Mouse (Mus musculus) testis, postnatal 10 days (tissue): ENCODE measurements at regions not wholly inside any gene's neighbourhood (a gene's known extent, or its start where the extent isn't known, plus 50 kb on each side); places are given as distances from the start of the nearest gene placed in this dataset.

Source experiments
- DNase-seq: peaks from one replicate; pipeline ENCODE4 v3.0.0; 2021; ENCODE audit warnings: low spot score

- DNase-seq: no peak
Observed at GRCm38 (mm10) chr6:143631581-143631980, 464.6 kb downstream of the Etnk1 start.

GRCm38 (mm10) chr6:143633710-143634109 is 466.7 kb downstream of the Etnk1 start:
- DNase-seq: no peak

- DNase-seq: no peak
Observed at GRCm38 (mm10) chr6:143634334-143634733, 467.3 kb downstream of the Etnk1 start.

- no peak for DNase-seq
Observed at GRCm38 (mm10) chr6:143635043-143635442, 468.0 kb downstream of the Etnk1 start.

- DNase-seq: no peak
Observed at GRCm38 (mm10) chr6:143640652-143641051, 473.6 kb downstream of the Etnk1 start.

GRCm38 (mm10) chr6:143642052-143642451 is 475.0 kb downstream of the Etnk1 start:
- DNase-seq: no peak

- DNase-seq: no peak
Observed at GRCm38 (mm10) chr6:143645989-143646388, 479.0 kb downstream of the Etnk1 start.

GRCm38 (mm10) chr6:143648501-143648900 is 481.5 kb downstream of the Etnk1 start:
- no peak for DNase-seq

- no peak for DNase-seq
Observed at GRCm38 (mm10) chr6:143656576-143656975, 489.6 kb downstream of the Etnk1 start.

- no peak for DNase-seq
Observed at GRCm38 (mm10) chr6:143660837-143661236, 493.8 kb downstream of the Etnk1 start.

GRCm38 (mm10) chr6:143663306-143663705 is 496.3 kb downstream of the Etnk1 start:
- no peak for DNase-seq

- DNase-seq: no peak
Observed at GRCm38 (mm10) chr6:143665374-143665773, 498.4 kb downstream of the Etnk1 start.

- no peak for DNase-seq
Observed at GRCm38 (mm10) chr6:143668551-143668950, 501.5 kb downstream of the Etnk1 start.

- no peak for DNase-seq
Observed at GRCm38 (mm10) chr6:143669446-143670130, 502.6 kb downstream of the Etnk1 start.

GRCm38 (mm10) chr6:143690131-143690530 is 523.1 kb downstream of the Etnk1 start:
- no peak for DNase-seq

GRCm38 (mm10) chr6:143690866-143691265 is 523.8 kb downstream of the Etnk1 start:
- DNase-seq: no peak

- DNase-seq: no peak
Observed at GRCm38 (mm10) chr6:143697997-143698396, 531.0 kb downstream of the Etnk1 start.

- no peak for DNase-seq
Observed at GRCm38 (mm10) chr6:143703984-143704383, 537.0 kb downstream of the Etnk1 start.

GRCm38 (mm10) chr6:143706451-143706850 is 539.4 kb downstream of the Etnk1 start:
- DNase-seq: no peak

GRCm38 (mm10) chr6:143714461-143714860 is 547.4 kb downstream of the Etnk1 start:
- no peak for DNase-seq

- DNase-seq: no peak
Observed at GRCm38 (mm10) chr6:143750074-143750473, 583.1 kb downstream of the Etnk1 start.

- DNase-seq: no peak
Observed at GRCm38 (mm10) chr6:143751076-143752070, 584.4 kb downstream of the Etnk1 start.

GRCm38 (mm10) chr6:143757462-143757861 is 590.4 kb downstream of the Etnk1 start:
- DNase-seq: no peak
